Mouse (Mus musculus) brain, embryonic 14.5 days (tissue): Measurements from ENCODE around the gene Scn3a.

Experiments
- CTCF ChIP-seq: fragments of 200-500 bp; IDR thresholded peaks from 2 replicates; pipeline ENCODE4 v1.5.1; 2012; ENCODE audit warnings: inconsistent platforms, mild to moderate bottlenecking, moderate library complexity, borderline replicate concordance; ENCODE audit not compliant: insufficient read depth, insufficient read length; ENCODE audit errors: extremely low read depth
- POLR2A ChIP-seq: fragments of 200-500 bp; IDR thresholded peaks from 2 replicates; pipeline ENCODE4 v1.6.1; 2012; ENCODE audit warnings: mild to moderate bottlenecking, inconsistent platforms, borderline replicate concordance; ENCODE audit not compliant: poor library complexity, insufficient read depth, insufficient read length, severe bottlenecking; ENCODE audit errors: extremely low read depth

- TF ChIP-seq CTCF (no peak), POLR2A (no peak)
Observed at GRCm38 (mm10) chr2:65436917-65437316, 130.5 kb downstream of the Scn3a start.
